Mouse (Mus musculus) fibroblast of lung, adult 2 months (primary cell): ENCODE measurements around the gene Ugt1a9.
"Not testable (repeated sequence)": the region's sequence is repeated elsewhere in the genome, so short reads cannot be mapped to it uniquely, and the experiment has no call there.

ENCODE experiments used
- DNase-seq: peaks from one replicate; pipeline ENCODE4 v3.0.0-alpha.2; 2011; ENCODE audit warnings: low read depth

The Ugt1a9 gene

GRCm38 (mm10) chr1:88070495-88070894, at the start of gene Ugt1a9:
Ugt1a9 (plus strand) TSS chr1:88070800.
- no peak for DNase-seq

- DNase-seq, result not testable (repeated sequence)
These were observed 45.4 kb upstream of the Ugt1a9 start for GRCm38 (mm10) chr1:88025244-88025643.

- not testable (repeated sequence) for DNase-seq
These were observed 27.6 kb upstream of the Ugt1a9 start for GRCm38 (mm10) chr1:88043044-88043443.

GRCm38 (mm10) chr1:88044832-88045437, 25.7 kb upstream of the Ugt1a9 start:
- DNase-seq, result not testable (repeated sequence)

GRCm38 (mm10) chr1:88047408-88047807, 23.2 kb upstream of the Ugt1a9 start:
- DNase-seq, result not testable (repeated sequence)

GRCm38 (mm10) chr1:88055088-88055487, 15.5 kb upstream of the Ugt1a9 start, which contains the start of gene Ugt1a10:
Ugt1a10 (plus strand) TSS chr1:88055388.
- DNase-seq, result no peak

- DNase-seq, result not testable (repeated sequence)
These were observed 4.0 kb upstream of the Ugt1a9 start for GRCm38 (mm10) chr1:88066472-88067102.

- no peak for DNase-seq
These were observed 302 bp downstream of the Ugt1a9 start for GRCm38 (mm10) chr1:88070902-88071301.

- no peak for DNase-seq
These were observed 3.9 kb downstream of the Ugt1a9 start for GRCm38 (mm10) chr1:88074471-88074870.

- no peak for DNase-seq
These were observed 6.5 kb downstream of the Ugt1a9 start for GRCm38 (mm10) chr1:88077128-88077527.

GRCm38 (mm10) chr1:88081670-88082069, 11.1 kb downstream of the Ugt1a9 start:
- DNase-seq, result no peak

GRCm38 (mm10) chr1:88086125-88086524, 15.5 kb downstream of the Ugt1a9 start:
- DNase-seq, result no peak

GRCm38 (mm10) chr1:88087513-88087912, 16.9 kb downstream of the Ugt1a9 start, which contains the start of gene Ugt1a8:
Ugt1a8 (plus strand) TSS chr1:88087813.
- DNase-seq, result no peak

GRCm38 (mm10) chr1:88092341-88092740, 21.7 kb downstream of the Ugt1a9 start:
- no peak for DNase-seq

GRCm38 (mm10) chr1:88094270-88094676, 23.7 kb downstream of the Ugt1a9 start:
- not testable (repeated sequence) for DNase-seq

- peak; percentile 47 for DNase-seq
These were observed 24.4 kb downstream of the Ugt1a9 start, which contains the start of gene Ugt1a7c for GRCm38 (mm10) chr1:88094941-88095492. Ugt1a7c (plus strand) TSS chr1:88095062.

- DNase-seq, result not testable (repeated sequence)
These were observed 27.9 kb downstream of the Ugt1a9 start for GRCm38 (mm10) chr1:88098546-88098945.

GRCm38 (mm10) chr1:88099691-88100090, 29.1 kb downstream of the Ugt1a9 start:
- not testable (repeated sequence) for DNase-seq

GRCm38 (mm10) chr1:88103019-88103418, 32.4 kb downstream of the Ugt1a9 start, which contains the start of gene Ugt1a6b:
Ugt1a6b (plus strand) TSS chr1:88103252.
- DNase-seq, result peak; percentile 32

- not testable (repeated sequence) for DNase-seq
These were observed 33.3 kb downstream of the Ugt1a9 start for GRCm38 (mm10) chr1:88103697-88104468.

GRCm38 (mm10) chr1:88104667-88105430, 34.2 kb downstream of the Ugt1a9 start:
- no peak for DNase-seq
